Mouse (Mus musculus): ENCODE data around the gene Zbtb8a. TPM values are rescaled to one million over a fixed set of nuclear protein-coding genes. Genes with fewer than 3 reads are reported as not detected.

Zbtb8a gene
- total RNA-seq, 2 experiments from 2014 or later: 7.6 to 8.5 TPM

Other genes starting within 250 kb of the Zbtb8a start
- 10 to 100 TPM; 41.8 to 44.6 TPM for gene Fndc5, start 241.1 kb downstream of the Zbtb8a start, total RNA-seq (2021)
- gene S100pbp, start 188.4 kb downstream of the Zbtb8a start, total RNA-seq (2021): 10 to 100 TPM; 40.1 to 45.7 TPM
- gene Yars, start 188.4 kb downstream of the Zbtb8a start, total RNA-seq (2021): 100 to 1,000 TPM; 103 to 105 TPM
- gene C77080, start 116.7 kb downstream of the Zbtb8a start, total RNA-seq (2021): 10 to 100 TPM; 11.1 to 15.8 TPM
- gene Sync, start 90.5 kb downstream of the Zbtb8a start, total RNA-seq (2021): 1 to 10 TPM; 1.7 TPM
- gene Rbbp4, start 42.7 kb downstream of the Zbtb8a start, total RNA-seq (2021): 100 to 1,000 TPM; 124 to 134 TPM
- gene Zbtb8os, start 42.4 kb downstream of the Zbtb8a start, total RNA-seq (2021): 10 to 100 TPM; 18.9 to 24.7 TPM
- 1 to 10 TPM; 4.6 to 4.7 TPM for gene Zbtb8b, start 62.7 kb upstream of the Zbtb8a start, total RNA-seq (2021)
- gene Bsdc1, start 83.5 kb upstream of the Zbtb8a start, total RNA-seq (2021): 10 to 100 TPM; 40.8 to 46.6 TPM
- gene Tssk3, start 112.9 kb upstream of the Zbtb8a start, total RNA-seq (2021): 1 to 10 TPM in 1 of 2 experiments, under 1 TPM in 1; 0.36 to 1.1 TPM
- gene Fam229a, start 113.1 kb upstream of the Zbtb8a start, total RNA-seq (2021): 1 to 10 TPM in 1 of 2 experiments, not detected in 1; 1.8 TPM
- 100 to 1,000 TPM; 884 to 935 TPM for gene Marcksl1, start 135.5 kb upstream of the Zbtb8a start, total RNA-seq (2021)
- 10 to 100 TPM; 29.4 to 33.0 TPM for gene Hdac1, start 164.6 kb upstream of the Zbtb8a start, total RNA-seq (2021)
- gene Lck, start 195.5 kb upstream of the Zbtb8a start, total RNA-seq (2021): 10 to 100 TPM in 1 of 2 experiments, 1 to 10 TPM in 1; 9.5 to 10.8 TPM
- under 1 TPM in 1 of 2 experiments, not detected in 1; 0.67 TPM for gene Fam167b, start 200.4 kb upstream of the Zbtb8a start, total RNA-seq (2021)
- 100 to 1,000 TPM; 141 to 151 TPM for gene Eif3i, start 222.5 kb upstream of the Zbtb8a start, total RNA-seq (2021)
- gene Tmem234, start 222.6 kb upstream of the Zbtb8a start, total RNA-seq (2021): 100 to 1,000 TPM; 110 TPM
- gene Dcdc2b, start 236.1 kb upstream of the Zbtb8a start, total RNA-seq (2021): 1 to 10 TPM; 3.0 to 3.2 TPM
- 10 to 100 TPM; 29.3 to 31.5 TPM for gene Iqcc, start 241.0 kb upstream of the Zbtb8a start, total RNA-seq (2021)
- 100 to 1,000 TPM; 123 to 130 TPM for gene Ccdc28b, start 245.8 kb upstream of the Zbtb8a start, total RNA-seq (2021)